Mouse (Mus musculus): ENCODE measurements at regions not wholly inside any gene's neighbourhood (a gene's known extent, or its start where the extent isn't known, plus 50 kb on each side); places are given as distances from the start of the nearest gene placed in this dataset.

- no peak for DNase-seq
Observed at GRCm38 (mm10) chr11:111280769-111281168, 214.8 kb downstream of the Kcnj2 start.

- no peak for DNase-seq
Observed at GRCm38 (mm10) chr11:111281237-111282160, 215.5 kb downstream of the Kcnj2 start.

- DNase-seq = no peak
Observed at GRCm38 (mm10) chr11:111282283-111282682, 216.3 kb downstream of the Kcnj2 start.

GRCm38 (mm10) chr11:111290537-111290936, 224.6 kb downstream of the Kcnj2 start:
- DNase-seq = no peak

- DNase-seq = no peak
Observed at GRCm38 (mm10) chr11:111296309-111296721, 230.4 kb downstream of the Kcnj2 start.

- DNase-seq = no peak
Observed at GRCm38 (mm10) chr11:111312802-111313201, 246.8 kb downstream of the Kcnj2 start.

GRCm38 (mm10) chr11:111313566-111313965, 247.6 kb downstream of the Kcnj2 start:
- DNase-seq = no peak

- no peak for DNase-seq
Observed at GRCm38 (mm10) chr11:111321576-111321975, 255.6 kb downstream of the Kcnj2 start.

- no peak for DNase-seq
Observed at GRCm38 (mm10) chr11:111324453-111325010, 258.6 kb downstream of the Kcnj2 start.

- DNase-seq = no peak
Observed at GRCm38 (mm10) chr11:111326915-111327314, 261.0 kb downstream of the Kcnj2 start.

- no peak for DNase-seq
Observed at GRCm38 (mm10) chr11:111328258-111328657, 262.3 kb downstream of the Kcnj2 start.

GRCm38 (mm10) chr11:111331592-111331991, 265.6 kb downstream of the Kcnj2 start:
- DNase-seq = no peak

GRCm38 (mm10) chr11:111333021-111333420, 267.1 kb downstream of the Kcnj2 start:
- no peak for DNase-seq

- DNase-seq = no peak
Observed at GRCm38 (mm10) chr11:111347562-111347961, 281.6 kb downstream of the Kcnj2 start.

- no peak for DNase-seq
Observed at GRCm38 (mm10) chr11:111350028-111350427, 284.1 kb downstream of the Kcnj2 start.

GRCm38 (mm10) chr11:111363363-111363762, 297.4 kb downstream of the Kcnj2 start:
- no peak for DNase-seq

- no peak for DNase-seq
Observed at GRCm38 (mm10) chr11:111377165-111377564, 311.2 kb downstream of the Kcnj2 start.

GRCm38 (mm10) chr11:111379842-111380241, 313.9 kb downstream of the Kcnj2 start:
- DNase-seq = no peak

- no peak for DNase-seq
Observed at GRCm38 (mm10) chr11:111398706-111399105, 332.7 kb downstream of the Kcnj2 start.

GRCm38 (mm10) chr11:111409266-111409665, 343.3 kb downstream of the Kcnj2 start:
- no peak for DNase-seq

GRCm38 (mm10) chr11:111424871-111425270, 358.9 kb downstream of the Kcnj2 start:
- DNase-seq = no peak

GRCm38 (mm10) chr11:111426715-111427114, 360.8 kb downstream of the Kcnj2 start:
- no peak for DNase-seq

GRCm38 (mm10) chr11:111442257-111442656, 376.3 kb downstream of the Kcnj2 start:
- no peak for DNase-seq

- DNase-seq = no peak
Observed at GRCm38 (mm10) chr11:111443381-111443780, 377.4 kb downstream of the Kcnj2 start.

Data from heart, postnatal 4 days (tissue).